Mouse (Mus musculus): ENCODE measurements around the gene Pxmp4. TPM values are rescaled to one million over a fixed set of nuclear protein-coding genes. Genes with fewer than 3 reads are reported as not detected.

Pxmp4 gene
- 10 to 100 TPM; 11.4 to 13.2 TPM for total RNA-seq (2021)

DNA sequence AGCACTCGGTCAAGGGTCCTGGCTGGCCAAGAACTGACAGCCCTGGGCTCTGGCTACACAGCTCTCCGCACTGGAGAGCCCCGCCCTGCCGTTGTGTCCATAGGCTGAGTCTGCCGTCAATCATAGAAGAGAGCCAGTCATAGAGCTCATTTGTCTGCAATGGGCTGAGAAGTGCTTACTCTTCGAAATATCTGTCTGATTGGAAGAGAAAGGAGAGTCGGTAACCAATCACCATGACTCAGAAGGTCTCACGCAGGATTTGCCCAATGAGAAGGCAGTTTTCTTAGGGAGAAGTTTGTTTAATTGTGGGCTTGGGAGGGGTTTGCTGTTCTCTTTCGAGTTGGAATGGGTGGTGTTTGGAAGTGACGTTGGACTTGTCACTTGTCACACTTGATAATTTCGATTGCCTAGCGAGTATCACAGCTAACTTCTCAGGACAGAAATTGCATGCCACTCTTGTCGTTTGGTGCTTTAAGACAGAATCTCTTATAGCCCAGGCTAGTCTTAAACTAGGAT is at the start of gene Pxmp4:
Gene Pxmp4 (minus strand): TSS at position 71 of the 516 bp plus-strand sequence.
- peak; percentile 98 to 100 for DNase-seq (ENCODE audit: extremely low spot score in 1 of 2, low spot score in 1 of 2)

DNA sequence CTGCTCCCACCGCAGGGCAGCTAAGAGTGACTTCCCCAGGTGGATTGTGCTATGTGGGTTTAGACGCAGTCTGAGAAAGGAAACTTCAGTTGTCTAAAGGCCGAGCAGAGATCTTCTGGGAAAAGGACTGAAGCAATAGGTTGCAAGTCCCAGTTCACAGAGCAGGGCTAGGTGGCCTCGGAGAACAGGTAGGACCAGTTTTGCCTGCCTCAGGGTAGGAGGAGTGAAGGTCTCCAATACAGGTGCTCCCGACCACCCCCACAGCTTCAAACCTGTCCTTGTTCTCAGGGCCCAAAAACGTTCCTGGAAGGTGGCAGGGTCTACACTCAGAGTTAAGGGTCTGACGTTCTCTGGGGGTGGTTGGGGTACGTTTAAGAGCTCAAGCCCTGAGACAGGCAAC is 47.9 kb upstream of the Pxmp4 start, which contains the start of gene Chmp4b:
Gene Chmp4b (plus strand): TSS at position 343 of the 400 bp plus-strand sequence.
- DNase-seq (ENCODE audit: extremely low spot score in 1 of 2, low spot score in 1 of 2), result no peak

DNA sequence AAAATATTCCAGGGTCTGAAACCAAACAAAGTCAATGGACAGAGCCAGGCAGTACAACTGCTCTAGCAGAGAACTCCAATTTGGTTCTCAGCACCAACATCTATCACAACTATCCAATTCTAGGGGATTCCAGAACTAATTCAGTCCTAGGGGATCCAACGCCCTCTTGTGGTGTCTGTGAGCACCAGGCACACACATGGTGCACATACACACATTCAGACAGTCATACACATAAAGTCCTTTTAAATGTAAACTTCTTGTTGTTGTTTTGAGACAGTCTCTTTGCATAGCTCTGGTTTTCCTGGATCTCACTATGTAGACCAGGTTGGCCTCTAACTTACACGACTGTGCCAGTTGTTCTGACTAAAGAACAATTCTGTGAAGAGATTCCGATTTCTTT is 46.9 kb upstream of the Pxmp4 start:
- DNase-seq (ENCODE audit: extremely low spot score in 1 of 2, low spot score in 1 of 2), result no peak

DNA sequence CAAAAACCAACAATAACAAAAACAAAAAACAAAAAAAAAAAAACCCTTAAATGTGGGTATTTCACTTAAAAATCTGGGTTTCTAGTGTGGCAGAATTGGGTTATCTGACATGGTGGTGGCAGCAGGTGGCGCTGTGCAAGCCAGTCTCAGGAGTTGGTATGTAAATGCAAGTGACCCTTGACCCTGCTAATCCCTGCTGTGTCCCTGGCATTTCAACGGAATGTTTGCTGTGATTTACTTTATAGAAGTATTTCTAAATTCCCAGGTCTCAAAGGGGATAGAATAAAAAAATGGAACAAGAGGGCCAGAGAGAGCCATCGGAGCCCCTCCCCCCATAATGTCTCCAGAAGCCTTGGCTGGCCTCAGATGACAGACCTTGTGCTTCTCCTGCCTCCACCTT is 44.6 kb upstream of the Pxmp4 start:
- peak in 1 of 2 experiments; percentile 42 for DNase-seq (ENCODE audit: extremely low spot score in 1 of 2, low spot score in 1 of 2)

DNA sequence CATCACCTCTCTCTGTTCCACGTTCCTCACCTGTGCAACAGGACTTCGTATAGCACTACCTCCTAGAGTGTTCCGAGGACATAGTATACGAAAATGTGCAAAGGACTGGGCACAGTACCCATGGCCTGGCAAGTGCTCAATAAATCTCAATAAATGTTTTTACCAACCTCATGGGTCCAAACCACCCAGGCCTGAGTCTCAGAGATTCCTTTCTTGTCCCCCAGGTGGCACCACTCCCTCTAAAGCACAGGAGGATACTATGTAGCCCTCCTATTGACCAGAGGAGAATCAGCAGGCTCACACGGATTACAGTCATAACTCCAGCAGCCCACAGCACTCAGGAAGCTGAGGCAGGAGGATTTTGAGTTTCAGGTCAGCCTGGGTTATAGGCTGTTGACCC is 43.1 kb upstream of the Pxmp4 start:
- peak in 1 of 2 experiments; percentile 44 for DNase-seq (ENCODE audit: extremely low spot score in 1 of 2, low spot score in 1 of 2)

DNA sequence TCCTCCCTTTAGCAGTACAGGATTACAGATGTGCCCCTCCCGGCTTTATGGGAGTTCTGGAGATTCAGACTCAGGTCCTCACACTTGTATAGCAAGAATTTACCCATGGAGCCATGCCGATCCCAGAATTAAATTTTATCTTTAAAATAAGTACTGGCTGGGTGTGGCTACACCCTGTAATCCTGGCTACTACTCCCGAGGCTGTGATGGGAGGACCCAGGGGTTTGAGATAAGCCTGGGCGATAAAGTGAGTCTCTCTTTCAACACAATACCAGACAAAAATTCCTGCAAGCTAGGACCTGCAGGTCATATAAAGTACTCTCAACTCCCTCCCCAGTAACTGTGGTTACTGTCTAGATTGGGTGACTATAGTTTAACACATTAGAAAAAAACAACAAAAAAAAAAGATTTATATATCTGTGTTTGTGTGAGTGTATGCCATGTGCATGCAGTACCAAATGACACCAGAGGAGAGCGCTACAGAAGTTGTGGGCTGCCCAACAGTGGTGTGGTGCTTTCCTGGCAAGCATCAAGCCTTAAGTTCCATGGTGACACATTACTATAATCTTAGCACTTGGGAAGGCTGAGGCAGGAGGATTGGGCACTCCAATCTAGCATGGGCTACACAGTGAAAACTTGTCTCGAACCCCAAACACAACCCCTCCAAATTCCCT is 39.3 kb upstream of the Pxmp4 start:
- DNase-seq (ENCODE audit: extremely low spot score in 1 of 2, low spot score in 1 of 2), result no peak

DNA sequence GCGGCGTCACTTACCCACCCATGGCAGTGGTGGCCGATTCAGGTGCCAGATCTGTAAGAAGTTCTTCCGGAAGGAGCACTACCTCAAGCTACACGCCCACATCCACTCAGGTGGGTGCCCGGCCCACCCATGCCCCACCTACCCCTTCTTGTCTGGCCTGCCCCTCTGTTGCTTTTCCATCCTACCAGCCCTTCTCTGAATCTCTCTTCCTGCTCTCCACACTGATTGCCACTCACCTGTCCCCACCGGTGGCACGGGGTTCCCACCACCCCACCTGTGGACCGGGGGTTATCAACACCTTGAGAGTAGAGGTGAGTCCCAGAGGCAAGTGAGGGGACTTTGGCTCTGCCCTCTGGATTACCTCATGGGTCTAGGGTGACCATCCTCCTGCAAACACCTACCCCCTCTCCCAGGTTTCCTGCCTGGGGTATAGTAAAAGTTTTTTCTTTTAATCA is 38.5 kb upstream of the Pxmp4 start:
- DNase-seq (ENCODE audit: extremely low spot score in 1 of 2, low spot score in 1 of 2), result no peak

DNA sequence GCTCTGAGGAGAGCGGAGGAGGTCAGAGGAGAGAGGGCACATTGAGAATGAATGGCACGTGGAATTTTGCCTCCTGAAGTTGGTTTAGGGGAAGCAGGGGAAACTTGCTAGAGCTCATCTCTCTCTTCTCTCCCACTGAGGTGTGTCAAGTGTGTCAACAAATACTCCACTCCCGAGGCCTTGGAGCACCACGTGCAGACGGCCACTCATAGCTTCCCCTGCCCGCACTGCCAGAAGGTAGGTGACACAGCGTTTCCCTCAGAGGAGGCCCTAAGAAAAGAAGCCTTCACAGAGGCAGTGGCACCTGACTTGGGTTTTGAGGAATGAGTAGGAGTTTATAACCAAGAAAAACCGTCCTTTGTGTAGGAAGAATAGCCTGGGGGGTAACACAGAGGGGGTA is 37.7 kb upstream of the Pxmp4 start:
- no peak for DNase-seq (ENCODE audit: extremely low spot score in 1 of 2, low spot score in 1 of 2)

DNA sequence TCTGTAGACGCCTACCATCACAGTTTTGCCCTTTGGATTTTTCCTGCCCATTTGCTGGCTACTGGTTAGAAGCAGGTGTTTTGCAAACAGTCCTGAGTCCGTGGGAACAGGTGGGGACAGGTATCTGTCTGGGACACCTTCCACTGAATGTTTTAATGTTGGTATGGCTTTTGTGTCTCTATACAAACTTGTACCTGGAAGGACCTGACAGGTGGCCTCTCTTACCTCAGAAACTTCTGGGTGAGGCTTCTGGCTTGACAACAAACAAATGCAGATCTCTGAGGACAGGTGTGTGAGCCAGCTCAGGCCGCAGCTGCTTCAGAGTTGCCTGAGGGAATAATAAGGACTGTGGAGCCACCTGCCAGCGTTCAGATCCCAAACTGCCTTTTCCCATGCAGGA is 35.6 kb upstream of the Pxmp4 start:
- DNase-seq (ENCODE audit: extremely low spot score in 1 of 2, low spot score in 1 of 2), result no peak

DNA sequence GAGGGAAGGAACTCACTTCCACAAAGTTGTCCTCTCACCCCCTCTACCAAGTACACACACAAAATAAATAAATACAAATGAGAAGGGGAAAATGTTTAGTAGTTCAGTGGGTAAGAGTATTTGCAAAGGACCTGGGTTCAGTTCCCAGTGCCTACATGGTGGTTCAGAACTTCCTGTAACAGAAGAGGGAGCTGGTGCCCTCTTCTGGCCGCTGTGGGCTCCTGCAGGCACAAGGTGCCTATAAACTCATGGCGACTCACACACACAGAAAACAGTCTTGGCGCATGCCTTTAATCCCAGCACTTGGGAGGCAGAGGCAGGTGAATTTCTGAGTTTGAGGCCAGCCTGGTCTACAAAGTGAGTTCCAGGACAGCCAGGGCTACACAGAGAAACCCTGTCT is 35.0 kb upstream of the Pxmp4 start:
- DNase-seq (ENCODE audit: extremely low spot score in 1 of 2, low spot score in 1 of 2), result no peak

DNA sequence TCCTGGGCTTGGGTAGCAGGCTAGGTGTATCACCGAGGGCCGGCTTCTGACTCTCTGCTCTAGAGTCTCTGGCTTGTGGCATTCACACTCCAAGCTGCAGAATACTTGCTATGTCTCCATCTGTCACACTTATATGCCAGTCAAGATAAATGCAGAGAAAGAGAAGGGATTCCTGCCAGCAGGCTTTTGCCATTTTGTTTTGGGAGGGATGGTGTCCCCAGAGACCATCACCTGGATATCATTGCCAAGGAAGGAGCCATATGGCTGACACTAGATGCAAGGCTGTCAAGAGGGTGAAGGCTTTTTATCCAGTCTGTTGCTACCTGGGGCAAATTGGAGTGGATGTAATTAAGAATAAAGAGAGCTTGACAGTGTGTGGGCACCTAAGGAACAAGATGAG is 32.3 kb upstream of the Pxmp4 start:
- no peak for DNase-seq (ENCODE audit: extremely low spot score in 1 of 2, low spot score in 1 of 2)

DNA sequence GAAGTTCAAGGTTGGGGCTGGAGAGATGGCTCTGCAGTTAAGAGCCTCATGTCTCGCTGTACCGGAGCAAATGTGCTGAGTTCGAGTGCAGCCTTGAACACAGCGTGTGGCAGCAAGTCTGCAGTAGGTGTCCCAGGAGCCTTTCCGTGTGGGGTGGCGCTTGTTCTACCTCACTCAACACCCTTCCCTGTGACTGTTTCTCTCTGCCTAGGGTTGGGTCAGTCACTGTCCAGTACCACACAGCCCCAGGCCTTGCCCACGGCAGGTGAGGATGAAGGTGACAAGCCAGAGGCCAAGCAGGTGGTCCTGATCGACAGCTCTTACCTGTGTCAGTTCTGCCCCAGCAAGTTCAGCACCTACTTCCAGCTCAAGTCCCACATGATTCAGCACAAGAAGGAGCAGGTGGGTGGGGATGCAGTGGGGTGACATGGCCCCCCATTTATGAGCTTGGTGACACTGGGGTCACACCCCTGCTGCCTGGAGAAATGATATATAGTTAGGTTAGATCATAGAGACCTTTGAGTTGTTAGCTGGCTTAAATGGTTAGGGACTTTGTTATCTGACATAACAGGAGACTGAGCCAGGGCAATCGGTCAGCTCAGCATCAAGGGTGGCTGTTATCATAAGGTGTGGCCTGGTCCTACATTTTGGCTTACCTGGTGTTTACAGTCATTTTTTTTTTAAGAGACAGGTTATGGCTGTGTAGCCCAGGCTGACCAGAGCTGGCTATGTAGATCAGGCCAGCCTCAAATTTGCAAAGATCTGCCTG is 30.6 kb upstream of the Pxmp4 start:
- DNase-seq (ENCODE audit: extremely low spot score in 1 of 2, low spot score in 1 of 2), result no peak

DNA sequence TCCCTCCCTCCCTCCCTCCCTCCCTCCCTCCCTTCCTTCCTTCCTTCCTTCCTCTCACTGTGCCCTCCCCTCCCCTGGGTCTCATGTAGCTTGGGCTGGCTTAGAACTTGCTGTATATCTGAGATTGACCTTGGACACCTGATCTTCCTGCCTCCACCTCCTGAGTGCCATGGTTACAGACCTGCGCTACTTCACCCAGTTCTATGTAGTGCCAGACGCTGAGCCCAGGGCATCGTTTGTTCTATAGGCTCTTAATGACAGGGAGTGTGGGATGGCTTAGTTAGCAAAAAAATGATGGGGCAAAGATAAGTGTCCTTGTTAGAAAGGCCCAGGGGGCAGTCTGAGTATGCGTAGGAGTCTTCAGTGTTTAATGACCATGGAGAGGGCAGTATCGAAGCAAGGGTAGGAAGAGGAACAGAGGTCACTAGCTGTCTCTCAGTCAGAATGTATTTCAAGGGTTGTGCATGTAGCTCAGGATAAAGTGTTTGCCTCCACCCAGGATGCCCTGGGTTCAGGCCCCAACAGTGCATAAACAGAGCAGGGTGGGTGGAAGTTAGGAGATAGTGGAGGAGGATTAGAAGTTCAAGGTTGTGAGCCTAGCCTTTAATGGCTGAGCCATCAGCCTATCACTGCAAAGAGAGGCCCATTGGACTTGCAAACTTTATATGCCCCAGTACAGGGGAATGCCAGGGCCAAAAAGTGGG is 29.7 kb upstream of the Pxmp4 start:
- no peak for DNase-seq (ENCODE audit: extremely low spot score in 1 of 2, low spot score in 1 of 2)

DNA sequence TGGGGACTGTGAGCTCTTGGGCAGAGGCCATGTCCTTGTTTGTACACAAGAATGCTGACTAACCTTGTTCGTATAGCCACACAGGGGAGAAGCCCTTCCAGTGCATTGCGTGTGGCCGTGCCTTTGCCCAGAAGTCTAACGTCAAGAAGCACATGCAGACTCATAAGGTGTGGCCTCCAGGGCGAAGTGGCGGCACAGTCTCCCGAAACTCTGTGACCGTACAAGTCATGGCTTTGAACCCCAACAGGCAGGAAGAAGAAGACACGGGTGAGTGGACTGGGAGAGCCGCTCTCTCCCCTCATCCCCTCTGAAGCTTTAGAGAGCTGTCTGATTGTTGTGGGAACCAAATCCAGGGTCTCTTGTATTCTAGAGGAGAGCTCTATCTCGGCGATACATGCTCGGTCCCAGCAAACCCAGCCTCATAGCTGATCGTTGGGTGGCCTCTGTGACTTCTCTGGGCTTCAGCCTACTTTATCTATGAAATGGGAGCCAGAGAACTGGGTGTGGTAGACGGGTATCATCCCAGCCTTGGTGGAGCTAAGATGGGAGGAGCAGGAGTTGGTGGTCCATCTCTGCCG is 28.8 kb upstream of the Pxmp4 start:
- DNase-seq (ENCODE audit: extremely low spot score in 1 of 2, low spot score in 1 of 2), result no peak

DNA sequence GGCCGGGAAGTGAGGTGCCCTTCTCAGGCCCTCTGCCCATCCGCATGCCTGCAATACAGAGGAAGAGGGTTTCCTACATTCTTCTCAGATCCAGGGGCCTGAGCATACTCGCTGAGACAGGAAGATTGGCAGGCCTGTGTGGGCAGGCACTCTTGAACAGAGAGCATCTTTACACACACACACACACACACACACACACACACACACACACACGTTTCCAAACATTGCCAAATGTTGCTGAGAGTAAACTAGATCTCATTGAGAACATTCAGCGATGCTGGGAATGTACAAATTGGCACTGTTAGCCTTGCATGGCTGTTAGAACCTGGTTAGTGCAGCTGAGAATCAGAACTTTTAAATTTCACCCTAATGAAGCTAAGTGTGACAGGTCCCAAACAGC is 27.0 kb upstream of the Pxmp4 start:
- DNase-seq (ENCODE audit: extremely low spot score in 1 of 2, low spot score in 1 of 2), result peak in 1 of 2 experiments; percentile 31

DNA sequence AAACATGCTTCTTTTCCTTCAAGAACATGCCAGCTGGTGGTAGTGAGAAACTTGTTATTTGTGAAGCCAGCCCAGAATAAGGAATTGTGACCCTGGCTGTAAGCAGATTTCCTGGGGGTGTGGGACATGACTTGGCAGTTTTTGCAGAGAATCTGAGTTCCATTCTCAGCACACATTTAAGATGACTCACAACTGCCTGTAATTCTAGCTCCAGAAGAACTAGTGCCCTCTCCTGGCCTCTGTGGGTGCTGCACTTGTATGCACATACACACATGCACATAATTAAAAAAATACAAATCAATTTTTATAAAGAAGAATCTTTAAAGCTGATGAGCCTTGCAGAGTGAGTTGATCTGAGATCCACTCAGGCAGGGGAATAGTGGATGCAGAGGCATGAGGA is 20.6 kb upstream of the Pxmp4 start:
- DNase-seq (ENCODE audit: extremely low spot score in 1 of 2, low spot score in 1 of 2), result no peak

DNA sequence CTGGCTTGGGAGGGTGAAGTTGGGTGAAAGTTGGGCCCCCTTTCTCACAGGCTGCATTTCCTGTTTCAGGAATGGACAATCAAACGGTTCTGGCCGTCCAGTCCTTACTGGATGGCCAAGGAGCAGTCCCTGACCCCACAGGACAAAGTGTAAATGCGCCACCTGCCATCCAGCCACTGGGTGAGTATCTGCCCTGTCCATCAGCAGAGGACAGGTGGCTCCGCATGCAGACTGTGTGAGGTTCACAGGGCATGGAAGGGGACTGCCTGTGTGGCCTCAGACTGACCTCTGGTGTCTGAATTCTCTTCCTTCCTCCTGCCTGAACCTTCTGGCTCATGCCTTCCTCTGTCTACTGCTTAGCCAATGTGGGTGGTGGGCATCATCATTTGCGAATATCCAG is 18.2 kb upstream of the Pxmp4 start:
- DNase-seq (ENCODE audit: extremely low spot score in 1 of 2, low spot score in 1 of 2), result no peak

DNA sequence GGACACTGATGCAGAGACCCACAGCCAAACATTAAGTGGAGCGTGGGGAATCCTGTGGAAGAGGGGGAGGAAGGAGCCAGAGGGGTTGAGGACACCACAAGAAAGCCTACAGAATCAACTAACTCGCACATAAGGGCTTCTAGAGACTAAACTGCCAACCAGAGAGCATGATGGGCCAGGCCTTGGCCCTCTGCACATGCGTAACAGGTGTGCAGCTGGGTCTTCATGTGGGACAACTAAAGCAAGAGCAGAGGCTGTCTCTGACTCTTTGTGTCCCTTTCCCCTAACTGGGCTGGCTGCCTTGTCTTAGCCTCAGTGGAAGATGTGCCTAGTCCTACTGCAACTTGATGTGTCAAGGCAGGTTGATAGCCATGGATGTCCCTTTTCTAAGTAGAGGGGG is 13.6 kb upstream of the Pxmp4 start:
- no peak for DNase-seq (ENCODE audit: extremely low spot score in 1 of 2, low spot score in 1 of 2)

DNA sequence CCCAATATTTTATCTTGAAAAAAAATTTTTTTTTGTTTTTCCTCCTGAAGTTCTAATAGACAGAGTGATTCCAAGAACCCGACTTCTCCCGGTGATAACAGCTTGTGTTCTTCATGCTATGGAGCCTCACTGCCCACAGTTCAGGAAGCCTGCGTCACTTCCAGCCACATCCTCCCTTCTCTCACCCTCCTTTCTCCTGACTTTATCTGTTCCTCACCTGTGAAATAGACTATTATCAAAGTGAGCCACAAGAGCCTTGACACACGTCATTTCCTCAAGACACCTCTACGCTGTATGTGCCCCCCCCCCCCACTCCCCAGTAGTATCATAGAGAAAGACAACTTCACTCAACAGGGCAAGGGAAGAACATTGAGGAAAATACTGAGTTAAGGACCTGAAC is 12.2 kb upstream of the Pxmp4 start:
- DNase-seq (ENCODE audit: extremely low spot score in 1 of 2, low spot score in 1 of 2), result no peak

DNA sequence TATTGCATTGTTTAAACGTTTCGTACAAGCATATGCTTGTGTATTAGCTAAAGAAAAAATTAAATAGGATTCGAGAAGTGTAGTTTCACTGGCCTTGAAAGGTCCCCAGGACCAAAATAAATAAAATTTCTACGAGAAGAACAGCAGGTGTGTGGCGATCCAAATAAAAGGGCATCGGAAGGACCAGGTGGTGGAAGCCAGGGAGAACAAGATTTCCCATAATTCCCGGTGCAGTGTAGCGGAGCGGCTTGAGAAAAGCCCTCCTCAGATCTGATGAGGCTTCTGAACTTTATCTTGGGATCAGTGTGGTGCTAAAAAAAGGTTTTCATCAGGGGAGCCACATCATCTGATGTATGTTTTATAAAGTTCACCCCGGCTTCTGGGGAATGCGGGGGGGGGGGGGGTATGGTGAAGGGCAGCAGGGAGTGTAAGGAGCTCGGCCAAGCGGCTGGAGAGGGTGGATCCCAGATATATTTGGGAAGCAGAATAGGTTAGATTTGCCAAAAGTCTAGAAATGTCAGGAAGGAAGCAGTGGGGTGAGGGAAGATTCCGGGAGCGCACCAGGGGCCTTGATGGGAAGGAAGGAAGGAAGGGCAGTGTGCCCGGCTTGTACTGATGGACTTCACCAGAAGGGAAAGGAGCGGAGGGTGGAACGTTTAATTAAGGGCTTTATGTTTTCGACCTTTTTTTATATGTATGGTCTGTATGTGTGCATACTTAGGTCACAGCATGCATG is 11.5 kb upstream of the Pxmp4 start:
- DNase-seq (ENCODE audit: extremely low spot score in 1 of 2, low spot score in 1 of 2), result no peak
